Mouse (Mus musculus) bone marrow, adult 2 months (tissue): ENCODE measurements around the gene Zfpm1. TPM values are rescaled to one million over a fixed set of nuclear protein-coding genes. Genes with fewer than 3 reads are reported as not detected.

Experiments
- H3K27ac ChIP-seq: fragments of 200-500 bp; 2 replicates; pipeline ENCODE4 v1.5.1; 2012; ENCODE audit warnings: low read depth, mild to moderate bottlenecking, control low read depth, inconsistent platforms, low read length; ENCODE audit not compliant: control insufficient read depth, poor library complexity, insufficient read depth
- H3K4me1 ChIP-seq: fragments of 200-500 bp; 2 replicates; pipeline ENCODE4 v1.6.1; 2011; ENCODE audit warnings: low read length; ENCODE audit not compliant: control insufficient read depth, insufficient read depth
- H3K4me3 ChIP-seq: fragments of 200-500 bp; replicated peaks from 2 replicates; pipeline ENCODE3; 2011; ENCODE audit warnings: mild to moderate bottlenecking, low read depth, low read length, control low read depth; ENCODE audit not compliant: control insufficient read depth
- CTCF ChIP-seq: fragments of 200-500 bp; IDR thresholded peaks from 2 replicates; pipeline ENCODE4 v1.5.1; 2011; ENCODE audit warnings: low read length, control low read depth; ENCODE audit not compliant: control insufficient read depth, insufficient read depth
- POLR2A ChIP-seq: fragments of 200-500 bp; IDR thresholded peaks from 2 replicates; pipeline ENCODE4 v1.6.1; 2011; ENCODE audit warnings: low read depth, mild to moderate bottlenecking, control low read depth, low read length, borderline replicate concordance; ENCODE audit not compliant: control insufficient read depth
- WGBS: fragments of 180-500 bp; shearing (Covaris S2); methylation state at CpG from one replicate; pipeline ENCODE4 v1.1.7; 2018; 5-methylcytosine and 5-hydroxymethylcytosine counted together
- polyA plus RNA-seq: library from polyadenylated mRNA; stranded (reverse); fragments of >200 nt; gene quantifications from 2 replicates; pipeline ENCODE4 v1.2.4, GENCODE M21; 2011; ENCODE audit warnings: low replicate concordance; ENCODE audit not compliant: missing spikeins, insufficient read depth, insufficient read length

Zfpm1 gene
- polyA plus RNA-seq, 1 experiment, result 324 TPM

DNA sequence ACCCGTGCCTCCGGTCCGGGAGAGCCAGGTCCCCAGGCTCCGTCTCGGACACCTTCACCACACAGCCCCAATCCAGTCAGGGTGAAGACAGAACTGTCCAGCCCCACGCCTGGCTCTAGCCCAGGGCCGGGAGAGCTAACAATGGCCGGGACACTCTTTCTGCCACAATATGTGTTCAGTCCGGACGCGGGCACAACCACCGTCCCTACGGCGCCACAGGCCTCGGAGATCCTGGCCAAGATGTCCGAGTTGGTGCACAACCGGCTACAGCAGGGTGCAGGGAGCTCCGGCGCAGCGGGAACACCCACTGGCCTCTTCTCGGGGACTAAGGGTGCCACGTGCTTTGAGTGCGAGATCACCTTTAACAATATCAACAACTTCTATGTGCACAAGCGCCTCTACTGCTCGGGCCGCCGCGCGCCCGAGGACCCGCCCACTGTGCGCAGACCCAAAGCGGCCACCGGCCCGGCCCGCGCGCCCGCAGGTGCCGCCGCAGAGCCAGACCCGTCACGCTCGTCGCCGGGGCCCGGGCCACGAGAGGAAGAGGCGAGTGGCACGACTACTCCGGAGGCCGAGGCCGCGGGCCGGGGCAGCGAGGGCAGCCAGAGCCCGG lies 53.8 kb downstream of the Zfpm1 start:
- no peak overlapping the region for H3K4me3 ChIP-seq
- H3K27ac ChIP-seq, result no peak overlapping the region
- WGBS, result 97% methylated on average over 57 of the region's 57 CpGs
- TF ChIP-seq POLR2A (no peak), CTCF (no peak)
- peaks cover 2% of the 10 kb centered on the region for H3K4me1 ChIP-seq

DNA sequence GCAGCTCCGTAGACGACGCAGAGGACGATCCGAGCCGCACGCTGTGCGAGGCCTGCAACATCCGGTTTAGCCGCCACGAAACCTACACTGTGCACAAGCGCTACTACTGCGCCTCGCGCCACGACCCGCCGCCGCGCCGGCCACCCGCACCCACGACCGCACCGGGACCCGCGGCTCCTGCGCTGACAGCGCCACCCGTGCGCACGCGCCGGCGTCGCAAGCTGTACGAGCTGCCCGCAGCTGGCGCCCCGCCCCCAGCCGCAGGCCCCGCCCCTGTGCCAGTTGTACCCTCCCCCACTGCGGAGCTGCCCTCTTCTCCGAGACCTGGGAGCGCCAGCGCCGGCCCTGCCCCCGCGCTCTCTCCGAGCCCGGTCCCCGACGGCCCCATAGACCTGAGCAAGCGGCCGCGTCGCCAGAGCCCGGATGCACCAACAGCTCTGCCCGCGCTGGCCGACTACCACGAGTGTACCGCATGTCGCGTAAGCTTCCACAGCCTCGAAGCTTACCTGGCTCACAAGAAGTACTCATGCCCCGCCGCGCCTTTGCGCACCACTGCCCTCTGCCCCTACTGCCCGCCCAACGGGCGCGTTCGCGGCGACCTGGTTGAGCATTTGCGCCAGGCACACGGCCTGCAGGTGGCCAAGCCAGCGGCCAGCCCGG lies 54.4 kb downstream of the Zfpm1 start:
- 98% methylated on average over 81 of the region's 81 CpGs for WGBS
- Histone ChIP-seq H3K4me1 (no peaks in the 10 kb centered on the region), H3K27ac (no peak overlapping the region), H3K4me3 (no peak overlapping the region)
- TF ChIP-seq CTCF, result no peak
- TF ChIP-seq POLR2A, result no peak

DNA sequence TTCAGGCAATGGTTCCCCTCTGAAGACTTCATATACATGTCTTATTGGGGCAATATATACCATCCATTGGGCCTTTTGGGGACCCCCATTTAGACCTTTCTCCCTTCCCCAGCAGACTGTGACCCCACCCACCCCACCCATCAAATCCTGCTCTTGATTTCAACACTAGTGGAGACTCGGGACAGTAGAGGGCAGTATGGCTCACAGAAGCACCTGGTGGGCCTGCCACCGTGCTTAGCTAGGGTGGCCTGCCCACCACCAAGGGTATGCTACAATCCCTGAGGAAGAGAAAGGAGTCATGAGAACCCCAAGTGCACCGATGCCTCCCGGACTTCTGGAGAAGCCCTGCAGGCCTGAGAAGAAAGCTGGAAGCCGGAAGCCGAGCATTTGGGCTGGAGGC lies 56.9 kb downstream of the Zfpm1 start:
- H3K4me3 ChIP-seq, result no peak overlapping the region
- H3K27ac ChIP-seq, result no peak overlapping the region
- TF ChIP-seq CTCF (no peak), POLR2A (no peak)
- 79% methylated on average over 6 of the region's 6 CpGs for WGBS
- peaks cover 4% of the 10 kb centered on the region for H3K4me1 ChIP-seq

DNA sequence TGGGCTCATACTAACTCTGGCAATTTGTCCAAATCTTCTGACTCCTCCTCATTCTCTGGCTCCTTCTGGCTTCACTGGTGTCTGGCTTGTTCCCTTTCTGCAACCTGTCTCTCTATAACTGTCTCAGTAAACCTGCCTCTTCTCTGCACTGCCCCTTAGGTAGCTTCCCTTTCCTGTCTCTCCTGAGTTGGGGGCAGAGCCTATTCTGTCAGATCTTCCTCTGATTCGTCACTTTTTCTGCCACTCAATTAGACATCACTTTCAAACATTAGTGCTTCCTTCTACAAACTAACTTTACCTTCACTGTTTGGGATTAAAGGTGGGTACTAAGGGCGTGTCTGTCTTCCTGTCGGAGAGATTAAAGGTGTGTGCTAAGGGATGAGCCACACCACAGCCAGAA lies 58.8 kb downstream of the Zfpm1 start:
- H3K4me1 ChIP-seq, result peaks cover 7% of the 10 kb centered on the region
- no peak overlapping the region for H3K4me3 ChIP-seq
- no peak for TF ChIP-seq CTCF
- no peak for TF ChIP-seq POLR2A
- H3K27ac ChIP-seq, result no peak overlapping the region
- 77% methylated on average over 3 of the region's 3 CpGs for WGBS

DNA sequence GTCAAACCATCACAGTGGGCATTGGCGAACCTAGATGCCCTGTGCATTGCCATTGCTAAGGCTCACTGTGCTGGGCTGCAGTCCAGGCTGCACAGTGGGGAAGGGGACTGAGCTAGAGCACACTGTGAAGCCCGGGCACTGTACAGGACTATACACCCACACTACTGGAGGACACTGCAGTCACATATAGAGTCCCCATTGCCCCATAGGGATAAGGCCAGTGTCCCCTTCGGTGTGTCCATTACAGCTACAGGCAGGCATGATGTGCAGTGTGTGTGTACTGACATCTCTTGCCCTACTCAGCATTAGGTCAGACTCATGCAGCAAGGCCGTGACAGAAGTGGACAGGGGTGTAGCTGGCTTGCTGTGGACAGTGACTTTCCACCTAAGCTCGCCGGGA lies 59.8 kb downstream of the Zfpm1 start:
- WGBS, result 71% methylated on average over 6 of the region's 6 CpGs
- Histone ChIP-seq H3K4me1 (peaks cover 7% of the 10 kb centered on the region), H3K27ac (no peak overlapping the region), H3K4me3 (no peak overlapping the region)
- TF ChIP-seq POLR2A (no peak), CTCF (no peak)

DNA sequence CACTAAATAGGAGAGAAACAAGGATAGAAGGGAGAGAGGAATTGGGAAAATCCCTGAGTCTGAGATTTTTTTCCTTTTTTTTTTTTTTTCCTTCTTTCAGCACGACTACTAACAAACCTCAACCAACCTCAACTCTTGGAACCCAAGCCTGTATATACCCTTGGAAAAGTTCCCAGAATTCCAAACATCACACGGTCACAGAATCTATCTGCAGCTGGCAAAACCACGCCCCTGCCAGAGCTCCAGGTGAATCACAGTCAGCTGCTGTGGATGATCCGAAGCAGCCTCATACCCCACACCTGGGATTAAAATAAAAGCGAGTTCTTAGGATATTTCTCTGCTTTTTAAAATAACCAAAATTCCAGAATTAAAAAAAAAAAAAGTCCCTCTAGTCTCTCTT lies 60.4 kb downstream of the Zfpm1 start:
- WGBS, result 51% methylated on average over 5 of the region's 5 CpGs
- H3K4me3 ChIP-seq, result no peak overlapping the region
- peaks cover 7% of the 10 kb centered on the region for H3K4me1 ChIP-seq
- TF ChIP-seq CTCF (no peak), POLR2A (no peak)
- H3K27ac ChIP-seq, result no peak overlapping the region

DNA sequence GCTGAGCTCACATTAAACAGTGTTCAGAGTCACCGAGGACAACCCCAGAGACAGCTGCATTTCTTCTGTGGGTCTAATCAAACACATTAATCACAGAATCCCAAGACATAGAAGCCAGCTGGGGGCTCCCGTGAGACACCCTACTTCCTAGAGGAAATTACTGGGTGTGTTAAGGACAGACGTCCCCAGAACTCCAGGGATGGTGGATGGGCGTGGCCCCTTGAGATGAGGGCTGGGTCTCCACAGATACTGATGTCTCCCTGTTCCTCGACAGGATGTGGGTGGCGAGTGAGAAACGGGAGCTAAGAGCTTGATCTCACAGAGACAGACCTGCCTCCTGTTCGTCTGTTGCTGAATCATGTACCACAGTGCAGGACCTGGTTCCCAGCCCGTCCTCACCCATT lies 60.9 kb downstream of the Zfpm1 start:
- WGBS, result under 1% methylated on average over 9 of the region's 9 CpGs
- TF ChIP-seq CTCF, result no peak
- no peak for TF ChIP-seq POLR2A
- no peak overlapping the region for H3K27ac ChIP-seq
- no peak overlapping the region for H3K4me3 ChIP-seq
- peaks cover 7% of the 10 kb centered on the region for H3K4me1 ChIP-seq

DNA sequence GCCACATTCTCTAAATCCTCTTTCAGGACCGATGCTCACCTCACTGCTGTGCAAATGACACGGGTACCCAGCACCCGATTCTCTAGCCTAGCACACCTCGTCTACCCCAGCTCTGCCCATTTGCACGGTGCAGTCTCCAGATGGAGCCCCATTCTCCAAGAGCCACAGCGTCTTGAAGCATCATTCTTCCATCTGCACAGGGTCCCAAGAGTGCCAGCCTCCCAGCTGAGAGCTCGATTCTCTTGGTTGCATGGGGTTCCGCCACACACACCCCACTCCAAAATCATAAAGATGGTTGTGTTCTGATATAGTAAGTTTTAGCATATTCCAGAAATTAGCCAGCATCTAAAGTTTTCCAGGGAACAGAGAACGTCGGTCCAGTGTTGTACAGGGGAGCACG lies 61.4 kb downstream of the Zfpm1 start:
- WGBS, result 4% methylated on average over 11 of the region's 11 CpGs
- H3K4me3 ChIP-seq, result no peak overlapping the region
- TF ChIP-seq POLR2A (no peak), CTCF (no peak)
- peaks cover 7% of the 10 kb centered on the region for H3K4me1 ChIP-seq
- no peak overlapping the region for H3K27ac ChIP-seq
